Mouse (Mus musculus) limb, embryonic 13.5 days (tissue): ENCODE results near the gene Gm17018. TPM values are rescaled to one million over a fixed set of nuclear protein-coding genes. Genes with fewer than 3 reads are reported as not detected.

Experiments
- ATAC-seq: fragments of 200-750 bp; cut with Nextera tagmentation; 2 replicates; pipeline ENCODE4 v1.8.0; 2017; ENCODE audit warnings: low read depth, moderate number of reproducible peaks, moderate TSS enrichment; ENCODE audit not compliant: low FRiP score
- H3K27ac ChIP-seq: fragments of 300-500 bp; sonication (generic); 2 replicates; pipeline ENCODE4 v1.5.1; 2015; ENCODE audit warnings: inconsistent platforms, mild to moderate bottlenecking, moderate library complexity
- H3K27me3 ChIP-seq: fragments of 300-500 bp; sonication (generic); 2 replicates; pipeline ENCODE4 v1.6.1; 2015; ENCODE audit warnings: mild to moderate bottlenecking, inconsistent platforms
- H3K36me3 ChIP-seq: fragments of 300-500 bp; sonication (generic); 2 replicates; pipeline ENCODE4 v1.6.1; 2015; ENCODE audit warnings: inconsistent platforms, mild to moderate bottlenecking, moderate library complexity
- H3K4me1 ChIP-seq: fragments of 300-500 bp; sonication (generic); 2 replicates; pipeline ENCODE4 v1.6.1; 2015; ENCODE audit warnings: inconsistent platforms
- H3K4me2 ChIP-seq: fragments of 300-500 bp; sonication (generic); replicated peaks from 2 replicates; pipeline ENCODE4 v1.6.1; 2015; ENCODE audit warnings: inconsistent platforms, mild to moderate bottlenecking, moderate library complexity
- H3K4me3 ChIP-seq: fragments of 300-500 bp; sonication (generic); 2 replicates; pipeline ENCODE4 v1.5.1; 2015; ENCODE audit warnings: moderate library complexity, mild to moderate bottlenecking, inconsistent platforms
- H3K9ac ChIP-seq: fragments of 300-500 bp; sonication (generic); 2 replicates; pipeline ENCODE4 v1.6.1; 2015; ENCODE audit warnings: mild to moderate bottlenecking, inconsistent platforms
- H3K9me3 ChIP-seq: fragments of 300-500 bp; sonication (generic); 2 replicates; pipeline ENCODE4 v1.6.1; 2016; ENCODE audit warnings: inconsistent platforms
- WGBS: fragments of 180-500 bp; shearing (Covaris S2); methylation state at CpG from one replicate; pipeline ENCODE4 v1.1.7; 2015; 5-methylcytosine and 5-hydroxymethylcytosine counted together
- polyA plus RNA-seq: library from polyadenylated mRNA; unstranded; fragments of >200 nt; fragmentation: Nextera tagmentation; extraction: Ambion mirVana; gene quantifications from 2 replicates; pipeline ENCODE4 v1.2.1, GENCODE M21; 2015

Gm17018 gene
- polyA plus RNA-seq, 1 experiment from 2014 or later: 45.0 TPM

GRCm38 (mm10) chr19:45616735-45617134 is 56.3 kb downstream of the Gm17018 start:
- Histone ChIP-seq H3K4me2 (no peak overlapping the region), H3K9me3 (no peaks in the 10 kb centered on the region), H3K9ac (no peak overlapping the region), H3K36me3 (peaks cover 8% of the 10 kb centered on the region), H3K4me1 (peaks cover 24% of the 10 kb centered on the region), H3K27ac (no peak overlapping the region), H3K27me3 (no peaks in the 10 kb centered on the region), H3K4me3 (no peak overlapping the region)
- WGBS: 33% methylated on average over 7 of the region's 7 CpGs
- ATAC-seq: no peak

DNA sequence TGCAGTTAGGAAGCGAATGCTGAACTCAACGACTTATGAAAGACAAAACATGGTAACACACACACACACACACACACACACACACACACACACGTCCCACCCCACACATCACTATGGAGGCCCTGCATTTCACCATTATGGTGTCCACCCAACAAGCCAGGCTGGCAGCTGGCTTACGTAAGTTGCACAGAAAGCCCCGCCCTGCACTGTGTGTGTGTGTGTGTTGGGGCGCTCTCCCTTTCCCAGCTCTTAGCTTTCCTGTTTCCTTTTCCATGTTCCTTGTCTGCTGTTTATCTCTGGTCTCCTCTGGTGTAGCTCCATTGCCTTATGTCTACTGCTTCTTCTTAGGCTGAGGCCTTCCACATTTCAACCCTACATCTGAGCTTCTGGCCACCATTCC is 57.8 kb downstream of the Gm17018 start:
- peaks cover 24% of the 10 kb centered on the region for H3K4me1 ChIP-seq
- no peak for ATAC-seq
- no peak overlapping the region for H3K27ac ChIP-seq
- no peaks in the 10 kb centered on the region for H3K27me3 ChIP-seq
- WGBS: 85% methylated on average over 6 of the region's 6 CpGs
- no peak overlapping the region for H3K4me3 ChIP-seq
- H3K9me3 ChIP-seq: no peaks in the 10 kb centered on the region
- peaks cover 9% of the 10 kb centered on the region for H3K36me3 ChIP-seq
- H3K9ac ChIP-seq: no peak overlapping the region
- H3K4me2 ChIP-seq: no peak overlapping the region

DNA sequence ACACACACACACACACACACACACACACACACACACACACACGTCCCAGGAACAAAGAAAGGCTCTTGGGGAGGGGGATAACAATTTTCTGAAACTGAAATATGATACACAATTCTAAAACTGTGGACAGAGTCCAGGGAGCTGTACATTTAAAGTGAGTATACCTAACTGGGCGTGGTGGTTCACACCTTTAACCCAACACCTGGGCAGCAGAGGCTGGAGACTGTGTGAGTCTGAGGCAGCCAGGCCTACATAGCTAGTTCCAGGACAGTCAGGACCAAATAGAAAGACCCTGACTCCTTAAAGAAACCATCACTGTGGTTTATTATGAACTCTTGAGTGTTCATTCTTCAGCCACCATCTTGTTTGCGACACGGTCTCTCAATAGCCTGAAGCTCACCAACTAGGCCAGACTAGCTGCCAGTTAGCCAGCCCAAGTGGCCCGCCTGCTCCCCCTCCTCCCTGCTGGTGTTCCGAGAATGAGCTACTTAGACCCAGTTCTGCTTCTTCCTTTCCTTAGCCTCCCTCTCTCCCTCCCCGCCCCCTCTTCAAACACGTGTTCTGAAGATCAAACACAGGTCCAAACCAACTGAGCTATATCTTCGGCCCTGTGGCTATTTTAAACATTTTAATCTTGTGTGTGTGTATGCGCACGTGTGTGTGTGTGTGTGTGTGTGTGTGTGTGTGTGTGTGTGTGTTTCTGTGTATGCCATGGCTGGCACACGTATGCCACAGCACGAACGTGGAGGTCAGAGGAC is 59.5 kb downstream of the Gm17018 start:
- Histone ChIP-seq H3K9me3 (no peaks in the 10 kb centered on the region), H3K4me2 (no peak overlapping the region), H3K9ac (no peak overlapping the region), H3K4me1 (peaks cover 22% of the 10 kb centered on the region), H3K36me3 (peaks cover 20% of the 10 kb centered on the region), H3K27ac (no peak overlapping the region), H3K27me3 (no peaks in the 10 kb centered on the region), H3K4me3 (no peak overlapping the region)
- no peak for ATAC-seq
- 82% methylated on average over 14 of the region's 14 CpGs for WGBS

DNA sequence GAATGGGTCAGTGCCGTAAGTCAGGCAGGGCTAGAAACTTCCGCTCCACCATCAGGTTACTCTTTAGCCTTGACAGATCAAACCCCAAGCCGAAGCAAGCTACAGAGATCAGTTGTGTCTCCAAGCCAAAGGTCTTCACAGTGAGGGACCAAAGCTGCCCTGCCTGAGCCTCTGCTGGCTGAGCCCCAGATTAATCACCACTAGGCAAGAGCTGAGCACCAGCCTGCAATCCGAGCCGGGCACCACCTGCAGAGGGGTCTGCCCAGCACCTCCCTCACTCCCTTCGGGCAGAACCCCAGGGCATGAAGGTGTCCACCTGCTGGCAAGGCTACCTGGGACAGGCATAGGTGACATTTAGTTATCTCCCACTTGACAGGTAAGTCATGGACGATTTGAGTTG is 60.6 kb downstream of the Gm17018 start:
- H3K4me2 ChIP-seq: no peak overlapping the region
- no peak overlapping the region for H3K4me3 ChIP-seq
- peaks cover 10% of the 10 kb centered on the region for H3K4me1 ChIP-seq
- ATAC-seq: no peak
- H3K27ac ChIP-seq: no peak overlapping the region
- H3K27me3 ChIP-seq: no peaks in the 10 kb centered on the region
- no peak overlapping the region for H3K9ac ChIP-seq
- WGBS: 57% methylated on average over 7 of the region's 7 CpGs
- peaks cover 30% of the 10 kb centered on the region for H3K36me3 ChIP-seq
- H3K9me3 ChIP-seq: no peaks in the 10 kb centered on the region

DNA sequence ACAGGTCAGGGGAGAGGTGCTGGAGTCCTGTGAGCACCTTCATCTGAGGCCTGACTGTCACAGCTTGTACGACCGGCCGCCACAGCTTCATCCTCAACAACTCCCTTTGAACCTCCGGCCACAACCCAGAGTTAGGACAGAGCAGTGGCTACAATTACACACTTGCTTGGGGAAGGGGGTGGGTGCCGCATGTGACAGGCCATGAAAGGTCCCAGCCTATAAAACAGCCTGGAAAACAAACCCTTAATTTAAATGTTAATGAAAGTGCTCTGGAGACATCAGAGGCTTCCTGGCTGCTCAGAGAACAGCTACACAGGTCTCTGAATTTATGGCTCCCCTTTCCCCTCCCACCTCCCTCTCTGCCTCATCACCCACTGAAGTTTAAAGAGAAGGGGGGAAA is 61.7 kb downstream of the Gm17018 start:
- Histone ChIP-seq H3K36me3 (peaks cover 39% of the 10 kb centered on the region), H3K9me3 (no peaks in the 10 kb centered on the region), H3K27ac (no peak overlapping the region), H3K4me1 (no peaks in the 10 kb centered on the region), H3K9ac (no peak overlapping the region), H3K4me2 (no peak overlapping the region), H3K4me3 (no peak overlapping the region), H3K27me3 (no peaks in the 10 kb centered on the region)
- WGBS: 12% methylated on average over 5 of the region's 5 CpGs
- ATAC-seq: no peak

DNA sequence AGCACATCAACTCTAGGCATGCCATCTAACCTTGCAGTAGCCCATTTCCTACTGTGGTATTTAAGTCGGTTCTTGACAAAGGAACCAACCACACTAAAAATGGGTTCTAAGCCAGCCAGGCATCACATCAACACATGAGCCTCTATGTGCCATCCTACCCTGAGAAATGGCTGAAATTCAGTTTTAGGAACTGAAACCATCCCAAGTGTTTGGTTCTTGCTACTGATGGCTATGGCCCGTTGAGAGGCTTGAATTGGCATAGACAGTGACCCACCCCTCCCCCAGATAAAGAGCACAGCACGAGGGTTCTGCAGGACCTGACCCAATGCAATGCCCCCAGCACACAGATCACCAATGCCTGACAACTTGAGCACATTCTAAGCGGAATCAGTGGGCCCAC is 63.3 kb downstream of the Gm17018 start:
- Histone ChIP-seq H3K36me3 (peaks cover 37% of the 10 kb centered on the region), H3K4me2 (no peak overlapping the region), H3K27me3 (no peaks in the 10 kb centered on the region), H3K9me3 (no peaks in the 10 kb centered on the region), H3K4me1 (peaks cover 6% of the 10 kb centered on the region; the same call in 1 of the 2 replicates), H3K4me3 (no peak overlapping the region), H3K27ac (no peak overlapping the region), H3K9ac (no peak overlapping the region)
- WGBS: 81% methylated on average over 4 of the region's 4 CpGs
- no peak for ATAC-seq

GRCm38 (mm10) chr19:45627036-45627435 is 66.6 kb downstream of the Gm17018 start:
- H3K9me3 ChIP-seq: no peaks in the 10 kb centered on the region
- H3K36me3 ChIP-seq: peaks cover 57% of the 10 kb centered on the region
- no peak for ATAC-seq
- no peak overlapping the region for H3K4me3 ChIP-seq
- no peak overlapping the region for H3K4me2 ChIP-seq
- H3K27me3 ChIP-seq: no peaks in the 10 kb centered on the region
- WGBS: 19% methylated on average over 3 of the region's 3 CpGs
- peaks cover 12% of the 10 kb centered on the region; the same call in 1 of the 2 replicates for H3K4me1 ChIP-seq
- H3K27ac ChIP-seq: no peak overlapping the region
- H3K9ac ChIP-seq: no peak overlapping the region

GRCm38 (mm10) chr19:45628649-45629048 is 68.2 kb downstream of the Gm17018 start:
- H3K27me3 ChIP-seq: no peaks in the 10 kb centered on the region
- peaks cover 68% of the 10 kb centered on the region for H3K36me3 ChIP-seq
- no peak overlapping the region for H3K4me3 ChIP-seq
- H3K9me3 ChIP-seq: no peaks in the 10 kb centered on the region
- H3K4me2 ChIP-seq: no peak overlapping the region
- ATAC-seq: no peak
- H3K9ac ChIP-seq: no peak overlapping the region
- 13% methylated on average over 6 of the region's 6 CpGs for WGBS
- H3K4me1 ChIP-seq: peaks cover 12% of the 10 kb centered on the region; the same call in 1 of the 2 replicates
- H3K27ac ChIP-seq: no peak overlapping the region

DNA sequence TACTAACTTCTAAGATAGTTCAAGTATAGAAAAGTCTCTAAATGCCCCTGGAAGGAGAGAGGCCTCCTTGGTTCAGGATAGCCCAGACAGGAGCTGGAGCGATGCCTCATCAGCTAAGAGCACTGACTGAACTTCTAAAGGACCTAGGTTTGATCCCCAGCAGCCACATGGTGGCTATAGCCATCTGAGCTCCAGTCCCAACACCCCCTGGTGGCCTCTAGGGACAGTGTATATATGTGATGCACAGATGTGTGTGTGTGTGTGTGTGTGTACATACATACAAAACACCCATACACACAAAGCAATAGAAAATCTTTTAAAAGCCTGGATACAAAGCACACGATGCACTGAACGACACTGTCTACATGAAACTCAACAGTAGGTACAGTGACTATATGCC is 68.8 kb downstream of the Gm17018 start:
- H3K9ac ChIP-seq: no peak overlapping the region
- 88% methylated on average over 3 of the region's 3 CpGs for WGBS
- peaks cover 68% of the 10 kb centered on the region for H3K36me3 ChIP-seq
- H3K27ac ChIP-seq: no peak overlapping the region
- peaks cover 12% of the 10 kb centered on the region; the same call in 1 of the 2 replicates for H3K4me1 ChIP-seq
- no peak overlapping the region for H3K4me2 ChIP-seq
- no peaks in the 10 kb centered on the region for H3K27me3 ChIP-seq
- no peaks in the 10 kb centered on the region for H3K9me3 ChIP-seq
- no peak overlapping the region for H3K4me3 ChIP-seq
- no peak for ATAC-seq

Other genes with a start within 250 kb of the Gm17018 start
- 55.0 and 55.3 TPM in 2 replicates for gene Btrc, start 196.9 kb upstream of the Gm17018 start, polyA plus RNA-seq
- 14.5 and 16.1 TPM in 2 replicates for gene Poll, start 84 bp upstream of the Gm17018 start, polyA plus RNA-seq
- gene Fbxw4, start 99.7 kb downstream of the Gm17018 start, polyA plus RNA-seq: 4.5 and 5.6 TPM in 2 replicates
- 2.7 and 3.5 TPM in 2 replicates for gene Fgf8, start 182.3 kb downstream of the Gm17018 start, polyA plus RNA-seq
- 15.4 and 16.8 TPM in 2 replicates for gene Npm3, start 189.0 kb downstream of the Gm17018 start, polyA plus RNA-seq
- 66.0 and 68.2 TPM in 2 replicates for gene Mgea5, start 223.2 kb downstream of the Gm17018 start, polyA plus RNA-seq